Mouse (Mus musculus) gastrocnemius, adult 18-20 months (tissue): ENCODE data around the gene Drd1. TPM values are rescaled to one million over a fixed set of nuclear protein-coding genes. Genes with fewer than 3 reads are reported as not detected.

Experiments used
- DNase-seq: peaks from one replicate; pipeline ENCODE4 v3.0.0; 2021; ENCODE audit warnings: low spot score
- long read RNA-seq, 2 experiments: library from polyadenylated mRNA; stranded (forward); transcript quantifications; one replicate each; pipeline ENCODE4 v2.0.0; 2021
- total RNA-seq, 2 experiments: library from RNA; stranded (reverse); gene quantifications; 2 replicates each; pipeline ENCODE4 v1.2.3; 2021

Drd1 gene
- total RNA-seq = under 1 TPM; 0.07 to 0.48 TPM
- long read RNA-seq, experiment 1 = 0 reads
- long read RNA-seq, experiment 2 = 0 reads

DNA sequence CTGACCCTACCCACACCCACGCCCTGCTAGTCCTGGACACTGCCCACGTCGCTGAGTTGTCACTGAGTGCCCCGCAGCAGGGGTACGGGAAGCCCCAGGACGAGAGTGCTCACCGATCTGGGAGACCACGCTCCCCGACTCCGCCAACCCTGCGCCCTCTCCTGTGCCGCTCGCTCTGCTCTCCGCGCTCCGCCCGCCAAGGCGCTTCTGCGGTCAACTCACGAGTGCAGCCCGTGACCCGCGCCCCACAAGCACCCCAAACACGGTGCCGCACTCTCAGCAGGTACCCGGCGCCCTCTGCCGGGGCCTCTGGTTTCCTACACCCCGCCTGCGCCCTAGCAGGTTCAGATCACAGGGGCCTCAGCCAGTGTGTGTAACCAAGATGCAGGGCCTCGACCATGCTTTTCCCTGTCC, at the start of gene Drd1:
Drd1 (minus strand) TSS at position 258 of the 414 bp plus-strand sequence.
- DNase-seq = peak; percentile 28

DNA sequence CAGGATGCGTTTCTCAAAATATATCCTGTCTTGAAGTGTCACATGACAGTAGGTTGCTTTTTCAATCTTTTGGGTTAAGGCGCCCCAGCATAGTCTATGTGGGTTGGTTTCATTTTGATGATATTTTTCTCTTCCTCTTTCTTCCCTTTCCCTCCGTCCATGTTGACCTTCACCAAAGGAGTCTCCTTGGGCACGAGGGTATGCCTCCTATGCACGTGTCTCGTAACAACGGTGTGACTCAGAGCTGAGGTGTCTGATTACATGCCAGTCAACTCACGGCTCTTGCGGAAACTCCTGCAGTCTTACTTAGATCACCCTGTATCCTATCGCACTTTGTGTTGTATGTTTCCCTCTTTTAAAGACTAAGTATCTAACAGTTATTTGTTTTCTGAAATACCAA, 48.4 kb upstream of the Drd1 start:
- DNase-seq = no peak

DNA sequence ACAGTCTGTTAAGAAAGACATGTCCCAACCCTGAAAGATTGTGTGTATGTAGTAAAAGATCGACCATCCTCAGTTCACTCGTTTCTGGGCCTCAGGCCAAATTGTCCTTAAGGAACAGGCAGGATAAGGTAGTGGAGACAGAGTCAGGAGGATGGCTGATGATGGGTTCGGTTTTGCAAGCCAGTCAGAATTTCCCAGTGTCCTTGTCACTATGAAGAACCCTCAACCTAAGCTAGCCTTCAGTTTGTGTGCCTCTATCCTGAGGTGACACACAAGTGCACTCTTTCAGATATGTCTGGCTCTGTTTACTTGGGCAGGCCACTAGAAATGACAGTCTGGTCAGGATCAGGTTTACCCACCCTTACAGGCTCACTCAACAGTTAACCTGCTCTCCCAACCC, 47.8 kb upstream of the Drd1 start:
- no peak for DNase-seq

DNA sequence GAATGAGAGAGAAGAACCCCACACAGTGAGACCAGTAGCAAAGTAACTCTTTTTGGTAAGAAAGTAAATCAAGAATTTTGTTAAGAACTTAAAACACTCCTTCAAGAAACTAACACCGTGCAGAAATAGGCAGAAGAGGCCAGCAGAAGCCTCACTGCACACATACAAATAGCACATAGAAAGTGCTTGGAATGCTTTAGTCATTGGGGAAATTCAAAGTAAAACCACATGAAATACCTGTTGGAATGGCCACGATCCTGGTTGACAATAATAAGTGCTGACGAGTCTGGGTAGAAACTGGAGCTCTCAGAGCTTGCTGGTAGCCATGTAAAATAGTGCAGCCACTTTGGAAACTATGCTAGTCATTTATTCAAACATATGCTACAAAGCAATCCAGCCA, 46.6 kb upstream of the Drd1 start:
- DNase-seq = no peak

DNA sequence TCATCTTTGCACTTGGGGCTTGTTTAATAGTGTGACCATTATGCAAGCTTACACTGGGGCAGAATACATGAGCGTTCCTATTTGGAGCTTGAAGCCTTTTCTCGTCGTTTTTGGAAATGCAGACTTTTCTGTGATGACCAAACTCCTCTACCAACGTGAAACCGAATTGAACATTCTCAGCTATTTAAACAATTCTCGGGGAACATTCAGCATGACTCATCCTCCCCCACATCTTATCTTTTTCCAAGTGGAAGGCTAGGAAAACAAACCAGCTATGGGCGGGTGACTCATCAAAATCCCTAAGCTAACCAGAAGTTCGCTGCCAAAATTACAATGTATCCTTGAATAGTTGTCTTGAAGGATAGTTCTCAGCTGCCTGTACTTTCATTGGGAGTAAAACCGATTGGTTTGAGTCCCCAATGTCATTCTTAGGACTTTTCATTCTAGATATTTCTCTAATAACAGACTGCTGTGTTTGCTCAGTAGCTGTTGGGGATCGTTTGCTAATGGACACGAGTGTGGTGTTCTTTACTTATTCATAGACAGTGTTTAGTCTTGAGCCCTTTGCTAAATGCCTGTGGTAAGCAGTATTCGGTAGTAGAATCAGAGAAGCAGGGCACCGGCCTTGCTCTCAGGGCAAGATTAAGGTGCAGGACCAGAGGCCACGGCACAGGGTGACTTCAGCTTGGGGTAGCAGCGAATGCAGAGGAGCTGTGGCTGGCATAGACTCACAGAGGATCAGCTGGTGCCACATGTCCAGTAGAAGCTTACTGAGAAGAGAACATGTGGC, 45.7 kb upstream of the Drd1 start:
- DNase-seq = peak; percentile 47

DNA sequence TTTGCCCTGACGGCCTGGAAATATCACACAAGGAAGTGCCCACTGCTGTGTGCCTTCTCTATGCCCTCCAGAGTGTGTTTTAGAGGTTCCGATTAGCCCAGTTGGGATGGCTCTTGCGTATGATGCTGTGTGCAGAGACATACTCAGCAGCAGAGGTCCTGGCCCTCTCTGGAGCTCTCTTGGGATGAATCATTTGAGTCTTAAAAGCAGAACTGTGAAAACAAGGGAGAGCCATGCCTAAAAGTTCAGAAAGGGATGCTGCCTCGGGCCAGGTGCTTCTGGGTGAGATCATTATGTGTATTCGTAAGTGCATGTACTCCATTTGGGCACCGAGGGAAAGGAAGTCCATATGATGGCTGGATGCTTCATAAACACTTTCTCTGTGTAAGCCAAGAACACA, 42.3 kb upstream of the Drd1 start:
- no peak for DNase-seq

DNA sequence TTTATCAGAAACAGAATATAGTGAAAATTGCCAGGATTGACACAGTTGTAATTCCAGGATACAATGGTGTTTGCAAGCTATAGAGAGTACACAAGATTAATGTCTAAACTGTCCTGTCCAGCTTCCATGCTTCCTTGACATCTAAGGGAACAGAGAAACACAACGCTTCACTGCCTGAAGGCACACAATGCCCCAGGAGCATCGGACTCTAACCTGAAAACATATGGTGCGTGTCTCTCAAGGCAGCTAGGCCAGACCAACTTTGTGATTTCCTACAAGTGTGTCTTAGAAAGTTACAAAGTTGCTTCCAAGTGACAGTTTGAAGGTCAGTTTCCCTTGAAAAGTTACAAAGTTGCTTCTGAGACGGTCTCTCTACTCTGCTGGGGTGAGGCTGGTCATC, 41.7 kb upstream of the Drd1 start:
- DNase-seq = no peak

DNA sequence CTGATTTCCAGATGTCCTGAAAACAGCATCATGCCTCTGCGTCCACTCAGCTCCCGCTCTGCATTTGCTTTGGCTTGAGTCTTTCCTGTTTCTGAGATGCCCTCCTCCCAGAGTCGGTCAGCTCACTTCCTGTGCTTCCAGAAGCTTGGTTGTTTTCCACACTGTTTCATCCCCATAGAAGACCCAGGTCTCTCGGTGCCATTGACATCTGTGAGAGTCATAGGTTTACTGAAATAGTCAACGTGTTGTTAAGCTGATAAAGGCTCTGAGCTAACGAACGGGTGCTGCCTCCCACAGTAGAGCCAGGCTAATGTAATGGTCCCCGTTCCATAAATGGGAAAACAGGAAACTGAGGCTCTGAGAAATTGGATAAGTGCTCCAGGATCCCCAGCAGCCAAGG, 40.2 kb upstream of the Drd1 start:
- no peak for DNase-seq

DNA sequence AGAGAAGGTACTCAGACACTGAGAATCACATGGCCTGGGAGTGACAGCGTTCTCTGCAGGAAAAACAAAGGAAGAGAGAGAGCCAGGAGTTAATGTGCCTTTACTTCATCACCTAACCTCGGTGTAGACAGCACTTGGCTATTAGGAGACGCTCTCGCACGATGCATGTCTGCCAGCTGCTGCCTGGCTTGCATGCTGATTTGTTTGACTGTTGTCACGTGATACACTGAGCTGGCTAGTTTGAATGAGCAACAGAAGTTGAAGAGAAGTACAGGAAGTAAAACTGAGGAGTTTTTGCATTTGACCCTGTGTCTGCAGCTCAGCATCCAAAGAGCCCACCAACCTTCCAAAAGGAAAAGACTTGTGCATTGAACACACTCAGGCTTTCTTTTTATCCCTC, 39.5 kb upstream of the Drd1 start:
- no peak for DNase-seq

DNA sequence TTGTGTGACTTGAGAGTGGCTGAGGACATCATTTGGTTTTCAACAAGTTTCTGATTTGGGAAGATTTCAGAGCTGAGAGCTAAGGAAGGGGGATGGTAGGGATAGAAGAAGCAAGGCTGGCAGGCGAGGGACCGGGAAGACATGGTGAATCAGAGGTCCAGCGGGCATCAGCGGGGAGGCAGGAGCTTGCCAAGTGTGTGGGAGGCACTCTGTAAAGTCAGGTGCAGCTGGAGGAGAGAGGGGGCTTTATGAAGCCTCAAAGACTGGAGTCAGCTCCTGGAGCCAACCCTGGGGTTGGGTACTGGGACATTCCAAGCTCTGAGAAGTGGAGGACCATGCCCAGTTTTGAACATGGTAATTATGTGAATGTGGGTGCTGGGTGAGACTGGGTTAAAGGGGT, 38.8 kb upstream of the Drd1 start:
- DNase-seq = no peak

DNA sequence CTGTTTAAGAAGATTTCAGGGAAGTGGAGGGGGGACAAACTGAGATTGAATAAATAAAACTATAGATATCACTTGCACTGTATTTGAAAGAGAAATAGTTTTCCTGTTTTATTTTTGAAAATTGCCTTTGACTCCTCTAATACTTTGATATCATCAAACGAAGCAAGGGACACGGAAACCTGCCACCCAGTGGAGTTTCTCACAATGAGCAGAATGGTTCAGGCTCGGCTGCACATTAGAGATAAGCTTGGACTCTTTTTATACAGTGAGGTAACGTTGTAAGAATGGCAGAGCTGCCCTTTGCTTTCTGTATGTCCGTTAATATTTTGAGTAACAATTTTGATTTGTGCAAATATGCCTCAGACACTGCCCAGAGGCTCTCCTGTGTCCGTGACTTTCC, 36.2 kb upstream of the Drd1 start:
- no peak for DNase-seq

DNA sequence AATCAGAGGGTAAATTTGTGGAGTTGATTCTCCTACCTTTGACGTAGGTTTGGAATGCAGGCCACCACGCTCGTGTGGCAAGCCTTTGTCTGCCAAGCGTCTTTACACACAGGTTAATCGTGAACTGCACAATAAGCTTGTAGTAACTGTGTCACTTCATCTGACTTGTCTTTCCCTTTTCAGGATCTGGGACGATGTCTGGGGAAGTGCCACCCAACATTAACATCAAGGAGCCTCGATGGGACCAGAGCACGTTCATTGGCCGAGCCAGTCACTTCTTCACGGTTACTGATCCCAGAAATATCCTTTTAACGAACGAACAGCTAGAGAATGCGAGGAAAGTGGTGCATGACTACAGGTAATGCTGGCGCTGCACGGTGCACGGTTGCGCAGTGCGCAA, 29.8 kb upstream of the Drd1 start:
- no peak for DNase-seq

DNA sequence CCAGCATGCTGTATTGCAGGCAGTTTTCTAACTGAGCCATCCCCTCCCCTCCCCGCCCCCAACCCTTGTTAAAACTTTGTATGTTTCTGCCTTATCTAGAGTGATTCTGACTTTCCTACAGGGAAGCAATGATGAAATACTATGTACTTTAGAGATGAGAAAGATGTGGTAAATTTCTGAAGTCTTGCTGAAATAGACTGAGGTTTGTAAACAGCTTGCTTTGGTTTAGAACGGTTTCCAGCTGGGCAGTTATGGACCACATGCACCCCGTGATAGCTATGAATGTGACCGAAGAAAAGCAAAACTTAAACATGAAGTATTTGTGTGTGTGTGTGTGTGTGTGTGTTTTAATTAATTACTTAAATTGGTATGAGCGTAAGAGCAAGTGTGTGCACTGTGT, 29.3 kb upstream of the Drd1 start:
- no peak for DNase-seq

DNA sequence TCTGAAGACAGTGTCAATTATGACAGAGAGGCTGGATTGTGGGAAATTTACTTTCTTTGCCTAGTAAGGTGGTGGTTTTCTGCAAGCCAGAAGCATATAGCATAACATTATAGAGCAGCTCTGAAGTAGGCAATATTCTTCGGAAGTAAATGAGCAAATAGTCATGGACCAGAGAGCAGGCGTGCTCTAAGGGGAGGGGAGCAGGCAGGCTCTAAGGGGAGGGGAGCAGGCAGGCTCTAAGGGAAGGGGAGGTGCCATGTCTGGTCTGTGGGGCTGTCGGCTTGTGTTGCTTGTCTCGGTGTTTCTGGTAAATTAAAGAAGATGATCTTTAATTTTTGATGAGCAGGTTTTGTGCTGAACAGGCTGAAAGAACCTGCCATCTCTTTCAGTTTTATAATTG, 28.7 kb upstream of the Drd1 start:
- DNase-seq = no peak

DNA sequence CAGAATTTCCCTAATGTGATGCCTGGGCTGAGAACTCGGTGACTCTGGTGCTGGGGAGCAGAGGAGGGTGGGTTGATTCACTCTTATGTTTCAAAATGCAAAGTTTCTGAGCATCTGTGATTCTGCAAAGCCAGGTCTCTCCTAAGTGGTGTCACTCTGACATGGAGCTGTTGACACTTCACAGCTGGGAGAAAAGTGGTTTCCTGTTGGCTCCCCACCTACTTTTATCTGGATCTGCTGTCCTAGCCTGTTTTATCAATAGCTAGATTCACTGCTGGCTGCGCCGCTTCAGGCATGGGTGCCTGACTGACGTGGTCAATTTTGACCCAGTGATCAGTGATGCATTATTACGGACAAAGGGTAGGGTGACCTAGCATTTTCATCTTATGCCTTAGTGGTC, 27.4 kb upstream of the Drd1 start:
- DNase-seq = no peak

DNA sequence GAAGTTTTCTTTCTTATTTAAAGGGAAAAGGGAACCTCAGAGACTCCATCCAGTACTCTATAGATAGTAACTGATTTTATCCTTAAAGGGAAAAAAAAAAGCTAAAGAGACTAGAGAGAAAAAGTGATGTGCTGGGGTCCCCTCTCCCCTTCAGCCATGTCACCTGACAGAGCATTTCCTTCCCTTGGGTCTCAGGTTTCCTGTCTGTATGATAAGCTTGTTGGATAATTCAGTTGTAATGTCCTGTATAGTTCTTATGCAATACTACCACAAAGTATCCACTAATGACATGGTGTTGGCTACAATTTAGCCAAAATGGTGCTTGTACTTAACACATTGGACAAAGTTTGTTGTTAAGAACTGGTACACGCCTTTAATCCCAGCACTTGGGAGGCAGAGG, 25.3 kb upstream of the Drd1 start:
- no peak for DNase-seq

DNA sequence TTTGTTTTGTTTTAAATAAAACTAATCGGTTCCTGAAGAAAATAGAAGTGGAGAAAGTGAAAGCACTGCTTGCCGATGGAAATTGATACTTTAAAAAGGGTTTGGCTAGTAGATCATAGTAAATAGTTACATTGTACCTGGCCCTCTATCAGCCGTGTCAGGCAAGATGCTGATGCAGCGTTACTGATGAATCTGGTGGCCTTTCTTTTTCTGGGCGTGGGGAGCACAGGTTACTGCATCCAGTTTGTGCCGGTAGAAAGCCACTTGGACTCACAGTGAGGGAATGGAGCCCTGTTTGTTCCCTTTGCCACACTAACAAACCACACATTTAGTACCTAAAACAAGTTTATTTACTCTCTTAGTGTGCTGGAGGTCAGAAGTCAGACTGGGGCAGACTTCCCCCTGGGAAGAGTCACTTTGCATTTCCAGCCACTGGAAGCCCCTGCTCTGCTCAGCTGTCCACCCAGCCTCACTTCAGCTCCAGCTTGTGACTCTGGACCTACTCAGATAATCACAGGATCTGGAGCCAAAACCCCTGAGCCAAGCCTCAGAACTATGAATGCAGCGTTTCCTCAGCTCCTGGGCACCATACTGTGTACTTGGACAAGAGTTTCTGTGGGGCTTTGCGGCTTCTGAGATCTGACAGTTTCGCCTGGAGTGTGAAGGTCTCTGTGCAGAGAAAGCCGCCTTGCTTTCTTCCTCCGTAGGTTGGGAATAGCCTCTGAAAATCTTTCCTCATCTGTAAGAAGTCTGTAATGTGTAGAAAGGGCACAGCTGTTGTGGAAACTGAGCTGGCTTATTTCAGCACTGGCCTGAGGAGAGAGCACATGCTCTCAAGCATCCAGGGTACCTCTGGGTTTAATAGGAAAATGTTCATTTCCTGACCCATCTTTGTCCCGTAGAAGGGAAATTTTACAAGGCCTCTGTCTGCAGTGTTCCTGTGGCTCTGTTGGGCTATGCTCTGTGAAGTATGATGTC, 24.6 kb upstream of the Drd1 start:
- DNase-seq = no peak

DNA sequence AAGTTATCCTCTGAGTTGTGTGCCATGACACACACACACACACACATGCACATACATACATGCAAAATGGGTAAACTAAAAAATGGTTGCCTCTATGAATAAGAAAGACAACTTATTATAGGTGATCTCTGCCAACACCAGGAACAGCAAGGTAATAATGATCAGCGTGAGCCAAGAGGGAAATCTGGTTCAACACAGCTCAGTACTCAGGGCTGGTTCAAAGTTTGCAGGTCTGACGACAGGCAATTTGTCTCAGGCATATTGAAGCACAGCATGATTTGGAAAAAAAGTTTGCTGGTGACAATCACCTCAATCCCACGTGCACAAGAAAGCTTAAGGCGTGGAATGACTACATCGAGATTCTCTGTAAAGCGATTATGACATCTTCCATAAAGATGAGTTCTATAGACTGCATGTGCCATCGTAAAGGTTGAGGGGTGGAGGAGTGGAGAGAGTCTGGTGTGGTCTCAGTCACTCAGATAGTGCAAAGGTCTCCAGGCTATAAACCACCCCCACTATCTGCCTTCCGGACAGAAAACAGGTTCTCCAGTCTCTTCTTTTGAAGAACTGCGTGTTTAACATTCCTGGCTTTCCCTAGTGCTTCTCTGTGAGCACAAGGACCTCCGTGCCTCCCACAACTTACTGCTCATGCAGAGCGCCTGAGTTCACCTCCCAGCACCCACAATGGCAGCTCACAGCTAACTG, 22.1 kb upstream of the Drd1 start:
- DNase-seq = no peak

DNA sequence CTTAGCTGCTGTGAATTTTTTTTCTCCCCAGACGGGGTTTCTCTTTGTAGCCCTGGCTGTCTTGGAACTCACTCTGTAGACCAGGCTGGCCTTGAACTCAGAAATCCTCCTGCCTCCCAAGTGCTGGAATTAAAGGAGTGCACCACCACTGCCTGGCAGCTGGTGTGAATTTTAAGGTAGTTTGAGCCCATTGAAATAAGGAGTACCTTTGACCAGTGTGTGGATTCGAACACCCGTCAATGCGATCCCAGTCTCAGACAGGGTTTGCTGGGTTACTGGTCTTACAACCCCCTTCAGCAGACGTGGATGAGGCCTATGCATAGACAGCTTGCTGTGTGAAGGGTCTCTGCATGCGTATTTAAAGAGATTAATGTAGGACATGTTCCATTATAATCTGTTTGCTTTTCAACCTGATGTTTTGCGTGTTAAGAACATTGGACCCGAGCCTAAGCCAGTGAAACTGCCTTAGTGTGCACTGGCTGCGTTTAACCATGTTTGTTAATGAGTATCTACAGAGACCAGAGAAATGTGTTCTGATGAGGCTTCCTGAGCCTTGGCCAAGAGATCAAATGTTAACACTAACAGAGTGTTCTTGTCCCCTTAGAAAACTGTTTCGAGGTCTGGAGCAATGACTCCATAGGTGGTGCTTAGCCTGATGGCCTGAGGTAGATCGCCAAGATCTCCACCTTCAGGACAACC, 21.4 kb upstream of the Drd1 start:
- DNase-seq = no peak

DNA sequence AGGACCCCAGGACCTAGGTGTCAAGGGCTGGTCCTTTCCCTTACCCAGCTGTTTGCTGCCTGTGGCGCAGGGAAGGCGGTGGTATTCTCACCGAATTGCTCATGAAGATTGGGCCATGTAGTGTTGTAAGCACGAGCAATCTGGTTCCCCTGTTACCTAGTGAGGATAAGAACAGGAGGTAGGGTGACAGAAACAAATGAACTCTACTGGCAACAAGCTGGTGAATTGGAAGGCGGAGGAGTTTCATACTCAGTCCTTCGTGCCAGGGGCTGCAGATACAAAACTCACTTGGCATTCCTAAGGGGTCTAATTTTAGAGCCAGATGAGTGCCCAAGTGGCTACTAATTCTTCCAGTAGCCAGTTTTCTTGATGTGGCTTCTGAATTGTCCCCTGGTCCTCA, 20.5 kb upstream of the Drd1 start:
- DNase-seq = no peak

DNA sequence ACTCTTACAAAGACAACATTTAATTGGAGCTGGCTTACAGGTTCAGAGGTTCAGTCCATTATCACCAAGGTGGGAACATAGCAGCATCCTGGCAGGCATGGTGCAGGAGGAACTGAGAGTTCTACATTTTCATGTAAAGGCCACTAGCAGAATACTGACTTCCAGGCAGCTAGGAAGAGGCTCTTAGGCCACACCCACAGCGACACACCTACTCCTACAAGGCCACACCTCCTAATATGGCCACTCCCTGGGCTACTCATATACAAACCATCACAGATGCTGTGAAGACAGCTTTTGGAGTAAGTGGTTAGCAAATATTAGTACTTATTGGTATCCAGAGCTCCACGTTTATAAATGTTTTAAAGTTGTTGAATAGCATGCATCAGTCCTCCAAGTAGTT, 19.9 kb upstream of the Drd1 start:
- no peak for DNase-seq
